Mouse (Mus musculus) forebrain, embryonic 12.5 days (tissue): Measurements from ENCODE around the gene Creb3l1. TPM values are rescaled to one million over a fixed set of nuclear protein-coding genes. Genes with fewer than 3 reads are reported as not detected.

Experiments
- ATAC-seq: fragments of 200-750 bp; cut with Nextera tagmentation; 2 replicates; pipeline ENCODE4 v1.8.0; 2017; ENCODE audit warnings: moderate TSS enrichment; ENCODE audit not compliant: low FRiP score
- H3K27ac ChIP-seq: fragments of 300-500 bp; sonication (generic); 2 replicates; pipeline ENCODE4 v1.5.1; 2016; ENCODE audit warnings: mild to moderate bottlenecking
- H3K27me3 ChIP-seq: fragments of 300-500 bp; sonication (generic); 2 replicates; pipeline ENCODE4 v1.6.1; 2016; ENCODE audit warnings: mild to moderate bottlenecking
- H3K36me3 ChIP-seq: fragments of 300-500 bp; sonication (generic); replicated peaks from 2 replicates; pipeline ENCODE4 v1.6.1; 2016; ENCODE audit warnings: mild to moderate bottlenecking
- H3K4me1 ChIP-seq: fragments of 300-500 bp; sonication (generic); 2 replicates; pipeline ENCODE4 v1.6.1; 2016
- H3K4me2 ChIP-seq: fragments of 300-500 bp; sonication (generic); 2 replicates; pipeline ENCODE4 v1.6.1; 2016; ENCODE audit warnings: mild to moderate bottlenecking, moderate library complexity
- H3K4me3 ChIP-seq: fragments of 300-500 bp; sonication (generic); replicated peaks from 2 replicates; pipeline ENCODE4 v1.5.1; 2016; ENCODE audit warnings: mild to moderate bottlenecking
- H3K9ac ChIP-seq: fragments of 300-500 bp; sonication (generic); 2 replicates; pipeline ENCODE4 v1.6.1; 2016; ENCODE audit warnings: mild to moderate bottlenecking
- H3K9me3 ChIP-seq: fragments of 300-500 bp; sonication (generic); 2 replicates; pipeline ENCODE4 v1.6.1; 2016
- WGBS: fragments of 180-500 bp; shearing (Covaris S2); methylation state at CpG from one replicate; pipeline ENCODE4 v1.1.7; 2016; 5-methylcytosine and 5-hydroxymethylcytosine counted together
- polyA plus RNA-seq: library from polyadenylated mRNA; unstranded; fragments of >200 nt; fragmentation: Nextera tagmentation; extraction: Ambion mirVana; gene quantifications from 2 replicates; pipeline ENCODE4 v1.2.1, GENCODE M21; 2016

The Creb3l1 gene
- polyA plus RNA-seq, 1 experiment from 2014 or later = 1.4 TPM

- WGBS = under 1% methylated on average over 29 of the region's 29 CpGs
These were observed 34.2 kb upstream of the Creb3l1 start for GRCm38 (mm10) chr2:92058469-92058868.

GRCm38 (mm10) chr2:92056760-92057159 is 32.5 kb upstream of the Creb3l1 start:
- Histone ChIP-seq H3K9ac (no peak overlapping the region), H3K9me3 (no peaks in the 10 kb centered on the region), H3K36me3 (no peaks in the 10 kb centered on the region), H3K4me1 (peaks cover 26% of the 10 kb centered on the region), H3K4me3 (no peak overlapping the region), H3K27ac (no peak overlapping the region), H3K4me2 (no peak overlapping the region; the same call in 1 of the 2 replicates), H3K27me3 (peaks cover 69% of the 10 kb centered on the region)
- WGBS = 84% methylated on average over 13 of the region's 13 CpGs
- no peak for ATAC-seq

More at GRCm38 (mm10) chr2:92058469-92058868, 34.2 kb upstream of the Creb3l1 start:
- ATAC-seq = peak; percentile 73
- peak overlapping the region; percentile 64 for H3K4me3 ChIP-seq
- H3K36me3 ChIP-seq = no peaks in the 10 kb centered on the region
- peak overlapping the region; percentile 67; the same call in 1 of the 2 replicates for H3K9ac ChIP-seq
- H3K27ac ChIP-seq = no peak overlapping the region
- peaks cover 26% of the 10 kb centered on the region for H3K4me1 ChIP-seq
- peaks cover 63% of the 10 kb centered on the region for H3K27me3 ChIP-seq
- no peaks in the 10 kb centered on the region for H3K9me3 ChIP-seq
- H3K4me2 ChIP-seq = peak overlapping the region; percentile 91

- Histone ChIP-seq H3K4me2 (peak overlapping the region; percentile 70), H3K27me3 (peaks cover 68% of the 10 kb centered on the region), H3K9me3 (no peaks in the 10 kb centered on the region), H3K27ac (peak overlapping the region; percentile 71), H3K9ac (peak overlapping the region; percentile 43; the same call in 1 of the 2 replicates), H3K36me3 (no peaks in the 10 kb centered on the region), H3K4me1 (peaks cover 26% of the 10 kb centered on the region), H3K4me3 (peak overlapping the region; percentile 37)
- 4% methylated on average over 14 of the region's 14 CpGs for WGBS
- ATAC-seq = 0 out of 2 replicates have a peak, but pooled peaks have one; percentile 30
These were observed 31.5 kb upstream of the Creb3l1 start for GRCm38 (mm10) chr2:92055831-92056236.

GRCm38 (mm10) chr2:92055101-92055813 is 31.0 kb upstream of the Creb3l1 start:
- no peaks in the 10 kb centered on the region for H3K9me3 ChIP-seq
- ATAC-seq = peak; percentile 61
- 5% methylated on average over 38 of the region's 38 CpGs for WGBS
- peaks cover 62% of the 10 kb centered on the region for H3K27me3 ChIP-seq
- peak overlapping the region; percentile 37 for H3K4me3 ChIP-seq
- no peaks in the 10 kb centered on the region for H3K36me3 ChIP-seq
- peak overlapping the region; percentile 43; the same call in 1 of the 2 replicates for H3K9ac ChIP-seq
- H3K4me1 ChIP-seq = peaks cover 25% of the 10 kb centered on the region
- peak overlapping the region; percentile 70 for H3K4me2 ChIP-seq
- H3K27ac ChIP-seq = peak overlapping the region; percentile 71

GRCm38 (mm10) chr2:92052754-92053153 is 28.5 kb upstream of the Creb3l1 start:
- H3K27me3 ChIP-seq = peaks cover 45% of the 10 kb centered on the region
- ATAC-seq = no peak
- H3K4me1 ChIP-seq = peaks cover 12% of the 10 kb centered on the region
- H3K4me2 ChIP-seq = no peak overlapping the region
- no peaks in the 10 kb centered on the region for H3K36me3 ChIP-seq
- WGBS = 56% methylated on average over 2 of the region's 2 CpGs
- H3K27ac ChIP-seq = no peak overlapping the region
- H3K9me3 ChIP-seq = no peaks in the 10 kb centered on the region
- H3K4me3 ChIP-seq = no peak overlapping the region
- H3K9ac ChIP-seq = no peak overlapping the region

- peaks cover 40% of the 10 kb centered on the region for H3K27me3 ChIP-seq
These were observed 27.9 kb upstream of the Creb3l1 start for GRCm38 (mm10) chr2:92052188-92052587.

GRCm38 (mm10) chr2:92048034-92048690 is 23.9 kb upstream of the Creb3l1 start:
- peaks cover 8% of the 10 kb centered on the region for H3K27me3 ChIP-seq
- no peak overlapping the region for H3K9ac ChIP-seq
- H3K4me3 ChIP-seq = no peak overlapping the region
- no peak for ATAC-seq
- WGBS = 75% methylated on average over 9 of the region's 9 CpGs
- H3K4me1 ChIP-seq = no peaks in the 10 kb centered on the region
- H3K36me3 ChIP-seq = no peaks in the 10 kb centered on the region
- H3K4me2 ChIP-seq = no peak overlapping the region
- H3K27ac ChIP-seq = no peak overlapping the region
- no peaks in the 10 kb centered on the region for H3K9me3 ChIP-seq

More at GRCm38 (mm10) chr2:92052188-92052587, 27.9 kb upstream of the Creb3l1 start:
- WGBS = 89% methylated on average over 8 of the region's 8 CpGs
- Histone ChIP-seq H3K9me3 (no peaks in the 10 kb centered on the region), H3K4me1 (peaks cover 12% of the 10 kb centered on the region), H3K4me2 (no peak overlapping the region), H3K9ac (no peak overlapping the region), H3K4me3 (no peak overlapping the region), H3K27ac (no peak overlapping the region), H3K36me3 (no peaks in the 10 kb centered on the region)
- no peak for ATAC-seq

GRCm38 (mm10) chr2:92047601-92048000 is 23.3 kb upstream of the Creb3l1 start:
- no peak overlapping the region for H3K9ac ChIP-seq
- 30% methylated on average over 4 of the region's 4 CpGs for WGBS
- H3K9me3 ChIP-seq = no peaks in the 10 kb centered on the region
- no peaks in the 10 kb centered on the region for H3K36me3 ChIP-seq
- no peak for ATAC-seq
- H3K4me1 ChIP-seq = no peaks in the 10 kb centered on the region
- no peak overlapping the region for H3K4me3 ChIP-seq
- no peak overlapping the region for H3K27ac ChIP-seq
- H3K4me2 ChIP-seq = no peak overlapping the region
- H3K27me3 ChIP-seq = 0 out of 2 replicates have a peak, but pooled peaks cover 3% of the 10 kb centered on the region

- WGBS = 90% methylated on average over 12 of the region's 12 CpGs
- ATAC-seq = no peak
These were observed 19.0 kb upstream of the Creb3l1 start for GRCm38 (mm10) chr2:92043285-92043684.

GRCm38 (mm10) chr2:92041538-92041937 is 17.2 kb upstream of the Creb3l1 start:
- H3K27me3 ChIP-seq = no peaks in the 10 kb centered on the region
- H3K36me3 ChIP-seq = no peaks in the 10 kb centered on the region
- no peak overlapping the region for H3K4me2 ChIP-seq
- H3K27ac ChIP-seq = no peak overlapping the region
- no peak for ATAC-seq
- no peaks in the 10 kb centered on the region for H3K9me3 ChIP-seq
- no peak overlapping the region for H3K9ac ChIP-seq
- WGBS = 85% methylated on average over 14 of the region's 15 CpGs
- no peak overlapping the region for H3K4me3 ChIP-seq
- no peaks in the 10 kb centered on the region for H3K4me1 ChIP-seq

More at GRCm38 (mm10) chr2:92043285-92043684, 19.0 kb upstream of the Creb3l1 start:
- Histone ChIP-seq H3K27me3 (no peaks in the 10 kb centered on the region), H3K4me3 (no peak overlapping the region), H3K4me1 (no peaks in the 10 kb centered on the region), H3K4me2 (no peak overlapping the region), H3K9ac (no peak overlapping the region), H3K36me3 (no peaks in the 10 kb centered on the region), H3K27ac (no peak overlapping the region), H3K9me3 (no peaks in the 10 kb centered on the region)

GRCm38 (mm10) chr2:92034273-92034672 is 10.0 kb upstream of the Creb3l1 start:
- no peak overlapping the region for H3K9ac ChIP-seq
- no peaks in the 10 kb centered on the region for H3K9me3 ChIP-seq
- H3K27ac ChIP-seq = no peak overlapping the region
- H3K4me2 ChIP-seq = no peak overlapping the region
- H3K4me1 ChIP-seq = no peaks in the 10 kb centered on the region
- 90% methylated on average over 9 of the region's 9 CpGs for WGBS
- H3K27me3 ChIP-seq = no peaks in the 10 kb centered on the region
- no peak overlapping the region for H3K4me3 ChIP-seq
- H3K36me3 ChIP-seq = no peaks in the 10 kb centered on the region
- no peak for ATAC-seq

GRCm38 (mm10) chr2:92030554-92030953 is 6.3 kb upstream of the Creb3l1 start:
- WGBS = 80% methylated on average over 8 of the region's 8 CpGs

More at GRCm38 (mm10) chr2:92030554-92030953, 6.3 kb upstream of the Creb3l1 start:
- H3K27me3 ChIP-seq = peaks cover 11% of the 10 kb centered on the region
- no peaks in the 10 kb centered on the region for H3K36me3 ChIP-seq
- no peaks in the 10 kb centered on the region for H3K9me3 ChIP-seq
- no peak overlapping the region for H3K9ac ChIP-seq
- ATAC-seq = peak; percentile 41; the same call in 1 of the 2 replicates
- no peak overlapping the region for H3K4me2 ChIP-seq
- no peak overlapping the region for H3K4me3 ChIP-seq
- no peaks in the 10 kb centered on the region for H3K4me1 ChIP-seq
- H3K27ac ChIP-seq = no peak overlapping the region
